Mouse (Mus musculus) liver, embryonic 14.5 days (tissue): Measurements from ENCODE around the gene Sap30.

Source experiments
- CTCF ChIP-seq: IDR thresholded peaks from 2 replicates; pipeline ENCODE4 v1.5.1; 2016; ENCODE audit warnings: antibody characterized with exemption, low read depth, control low read depth
- EP300 ChIP-seq: IDR thresholded peaks from 2 replicates; pipeline ENCODE4 v1.6.1; 2016; ENCODE audit warnings: antibody characterized with exemption, low read depth

DNA sequence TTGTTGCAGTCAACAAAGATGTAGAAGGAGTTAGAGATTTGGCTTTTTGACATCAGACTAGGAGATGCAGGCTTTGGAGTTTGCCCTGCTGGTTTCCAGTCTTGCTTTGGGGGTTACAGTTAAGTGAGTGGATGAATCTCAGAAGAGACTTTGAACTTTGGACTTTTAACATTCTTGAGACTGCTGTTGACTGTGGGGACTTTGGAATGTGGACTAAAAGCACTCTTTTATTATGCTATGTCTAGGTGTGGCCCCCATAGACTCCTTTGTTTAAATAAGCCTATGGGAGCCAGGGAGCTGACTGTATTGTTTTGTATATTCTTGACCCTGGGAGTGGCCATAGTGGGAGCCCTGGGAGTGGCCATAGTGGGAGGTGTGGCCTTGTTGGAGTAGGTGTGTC is 2.2 kb upstream of the Sap30 start:
- TF ChIP-seq CTCF (no peak), EP300 (no peak)
